In the genomic region with DNA sequence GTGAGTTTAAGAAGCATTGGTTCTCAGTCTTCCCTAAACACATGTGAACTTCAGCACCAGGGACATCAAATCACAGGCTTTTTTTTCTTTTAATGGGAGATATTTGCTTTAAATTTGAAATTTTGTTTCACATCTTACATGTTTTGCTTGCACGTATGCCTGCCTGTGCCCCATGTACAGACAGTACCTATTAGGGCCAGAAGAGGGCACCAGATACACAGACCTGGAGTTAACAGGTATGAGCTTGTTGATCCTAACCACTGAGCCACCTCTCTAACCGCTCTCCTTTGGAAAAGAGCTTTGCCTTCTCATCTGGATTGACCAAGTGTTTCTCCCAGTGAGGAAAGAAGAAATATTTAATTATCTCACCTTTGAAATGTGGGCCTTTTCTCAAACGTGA, we compare ENCODE assay signal across 8 mouse cellular contexts. TPM values are rescaled to one million over a fixed set of nuclear protein-coding genes. Genes with fewer than 3 reads are reported as not detected.
DNase-seq lines count a peak whose midpoint lies in the region; ATAC-seq and TF ChIP-seq lines count a peak whose summit lies in the region.

No protein-coding gene starts in this region.

- no peaks in the 10 kb centered on the region for H3K4me1 ChIP-seq in intestine, postnatal 0 days (replicated peaks; ENCODE audit: control insufficient read depth, insufficient read depth, low read length)
- 0 out of 2 replicates have a peak, but pooled peaks cover under 1% of the 10 kb centered on the region for H3K4me1 ChIP-seq in intestine, embryonic 16.5 days (ENCODE audit: control insufficient read depth, insufficient read depth, low read length)

- ATAC-seq in intestine, postnatal 0 days, result no peak
- no peak for ATAC-seq in intestine, embryonic 16.5 days
- peak; percentile 60; the same call in 1 of the 2 replicates for ATAC-seq in common myeloid progenitor, adult 5-6 weeks (replicated peaks; ENCODE audit: low read depth, poor library complexity, severe bottlenecking)

- no peak overlapping the region for H3K27ac ChIP-seq in intestine, postnatal 0 days (ENCODE audit: low read depth, low read length)
- no peak overlapping the region for H3K27ac ChIP-seq in intestine, embryonic 16.5 days (ENCODE audit: low read length)

- no peaks in the 10 kb centered on the region for H3K9me3 ChIP-seq in intestine, postnatal 0 days (ENCODE audit: control insufficient read depth)
- H3K9me3 ChIP-seq in intestine, embryonic 16.5 days (ENCODE audit: control insufficient read depth, low read length), result no peaks in the 10 kb centered on the region

- peak; percentile 61 to 63 for DNase-seq in B cell, adult 2 months
- peak; percentile 30 for DNase-seq in MN1 (ENCODE audit: low spot score)
- peak; percentile 58 to 68 for DNase-seq in layer of hippocampus, postnatal 10 days (ENCODE audit: low spot score in 2 of 2)
- peak; percentile 49 for DNase-seq in skeletal muscle tissue, adult 2 months (ENCODE audit: low read depth, low spot score)
- DNase-seq in ovary, adult 18-20 months (ENCODE audit: low spot score), result no peak

- H3K4me2 ChIP-seq in intestine, postnatal 0 days (replicated peaks; ENCODE audit: low read depth), result no peak overlapping the region
- H3K4me2 ChIP-seq in intestine, embryonic 16.5 days (ENCODE audit: low read depth, low read length), result no peak overlapping the region

- no peak overlapping the region for H3K4me3 ChIP-seq in intestine, postnatal 0 days (ENCODE audit: low read depth, low read length)
- no peak overlapping the region for H3K4me3 ChIP-seq in intestine, embryonic 16.5 days (ENCODE audit: low read length)

- no peak overlapping the region for H3K9ac ChIP-seq in intestine, postnatal 0 days (ENCODE audit: low read depth, low read length)
- no peak overlapping the region for H3K9ac ChIP-seq in intestine, embryonic 16.5 days (ENCODE audit: low read depth, low read length)

- peak; percentile 88 for TF ChIP-seq CTCF in intestine, postnatal 0 days (IDR thresholded peaks at IDR 0.05; ENCODE audit: low read depth)

- 55% methylated on average over 3 of the region's 3 CpGs for WGBS in intestine, postnatal 0 days
- 58% methylated on average over 3 of the region's 3 CpGs for WGBS in intestine, embryonic 16.5 days

- no peaks in the 10 kb centered on the region for H3K36me3 ChIP-seq in intestine, postnatal 0 days (ENCODE audit: control insufficient read depth, insufficient read depth)
- no peaks in the 10 kb centered on the region for H3K36me3 ChIP-seq in intestine, embryonic 16.5 days (ENCODE audit: control insufficient read depth, insufficient read depth, low read length)

- no peaks in the 10 kb centered on the region; the same call in 1 of the 2 replicates for H3K27me3 ChIP-seq in intestine, postnatal 0 days (replicated peaks; ENCODE audit: control insufficient read depth, insufficient read depth, low read length)
- H3K27me3 ChIP-seq in intestine, embryonic 16.5 days (replicated peaks; ENCODE audit: control insufficient read depth, insufficient read depth, low read length), result no peaks in the 10 kb centered on the region; the same call in 1 of the 2 replicates

RNA-seq across cellular contexts. Expression of a gene that starts 5.5 kb away (rescaled TPM):
- 1.1 and 1.2 TPM in 2 replicates for polyA plus RNA-seq in intestine, postnatal 0 days (2015; fragmentation: Nextera tagmentation; extraction: Ambion mirVana)
- polyA plus RNA-seq in intestine, embryonic 16.5 days (2015; fragmentation: Nextera tagmentation; extraction: Ambion mirVana), result 1.6 and 1.7 TPM in 2 replicates
- total RNA-seq in common myeloid progenitor, adult 5-6 weeks (2017), result not detected in 2 replicates
- total RNA-seq in layer of hippocampus, postnatal 10 days (2021), result 10 to 100 TPM; 32.8 to 33.6 TPM

RNA-seq across cellular contexts. Expression of a gene that starts 30.3 kb away (rescaled TPM):
- 8.1 and 10.1 TPM in 2 replicates for polyA plus RNA-seq in intestine, postnatal 0 days (2015; fragmentation: Nextera tagmentation; extraction: Ambion mirVana)
- 10.7 and 11.7 TPM in 2 replicates for polyA plus RNA-seq in intestine, embryonic 16.5 days (2015; fragmentation: Nextera tagmentation; extraction: Ambion mirVana)
- total RNA-seq in common myeloid progenitor, adult 5-6 weeks (2017), result 10.8 and 11.9 TPM in 2 replicates
- total RNA-seq in layer of hippocampus, postnatal 10 days (2021), result 10 to 100 TPM; 62.3 to 64.3 TPM

Comparison
In these comparisons a context has a peak if more than half of its experiments do, and no peak if none do; other contexts are left out.
1. RNA of a gene that starts 5.5 kb away (total RNA-seq): 32.8 to 33.6 TPM in layer of hippocampus, postnatal 10 days; not detected in common myeloid progenitor, adult 5-6 weeks; every median in the first group is over 10 times any median in the second.